Mouse (Mus musculus) liver, embryonic 14.5 days (tissue): ENCODE results near the gene Sort1. TPM values are rescaled to one million over a fixed set of nuclear protein-coding genes. Genes with fewer than 3 reads are reported as not detected.

Source experiments
- ATAC-seq: fragments of 200-750 bp; cut with Nextera tagmentation; 2 replicates; pipeline ENCODE4 v1.8.0; 2017; ENCODE audit warnings: moderate number of reproducible peaks, mild to moderate bottlenecking, moderate library complexity; ENCODE audit not compliant: insufficient read depth
- DNase-seq, 3 experiments: peaks; one replicate each; pipeline ENCODE4 v3.0.0-alpha.2; 2012 to 2013; ENCODE audit warnings: low read depth in 3 of 3, low spot score in 3 of 3
- H3K27ac ChIP-seq: fragments of 300-500 bp; sonication (generic); 2 replicates; pipeline ENCODE4 v1.5.1; 2014; ENCODE audit warnings: moderate library complexity, mild to moderate bottlenecking, control low read depth, inconsistent platforms
- H3K27me3 ChIP-seq: fragments of 300-500 bp; sonication (generic); 2 replicates; pipeline ENCODE4 v1.6.1; 2014; ENCODE audit warnings: mild to moderate bottlenecking, low read length, moderate library complexity; ENCODE audit not compliant: control insufficient read depth, insufficient read depth
- H3K36me3 ChIP-seq: fragments of 300-500 bp; sonication (generic); replicated peaks from 2 replicates; pipeline ENCODE4 v1.6.1; 2014; ENCODE audit warnings: low read depth; ENCODE audit not compliant: control insufficient read depth, insufficient read depth
- H3K4me1 ChIP-seq, 2 experiments: fragments of 200-500 bp in 1 of 2; fragments of 300-500 bp in 1 of 2; sonication (generic) in 1 of 2; replicated peaks; 2 replicates each; pipeline ENCODE4 v1.6.1; 2012 to 2014; ENCODE audit warnings: antibody characterized with exemption in 1 of 2, inconsistent platforms in 1 of 2, low read length in 1 of 2; ENCODE audit not compliant: control insufficient read depth in 2 of 2, insufficient read depth in 2 of 2
- H3K4me2 ChIP-seq: fragments of 300-500 bp; sonication (generic); 2 replicates; pipeline ENCODE4 v1.6.1; 2014; ENCODE audit warnings: low read depth, mild to moderate bottlenecking, control low read depth, moderate library complexity
- H3K4me3 ChIP-seq, 2 experiments: fragments of 200-500 bp in 1 of 2; fragments of 300-500 bp in 1 of 2; sonication (generic) in 1 of 2; 2 replicates each; pipeline ENCODE4 v1.5.1; 2012 to 2014; ENCODE audit warnings: low read depth in 2 of 2, low read length in 2 of 2, mild to moderate bottlenecking in 2 of 2, control low read depth in 1 of 2, inconsistent platforms in 1 of 2, moderate library complexity in 1 of 2; ENCODE audit not compliant: insufficient read depth in 1 of 2
- H3K9ac ChIP-seq: fragments of 300-500 bp; sonication (generic); replicated peaks from 2 replicates; pipeline ENCODE4 v1.6.1; 2014; ENCODE audit warnings: mild to moderate bottlenecking, control low read depth, moderate library complexity
- H3K9me3 ChIP-seq: fragments of 300-500 bp; sonication (generic); 2 replicates; pipeline ENCODE4 v1.6.1; 2016; ENCODE audit warnings: low read length, mixed read lengths; ENCODE audit not compliant: control insufficient read depth
- CTCF ChIP-seq: IDR thresholded peaks from 2 replicates; pipeline ENCODE4 v1.5.1; 2016; ENCODE audit warnings: antibody characterized with exemption, low read depth, control low read depth
- EP300 ChIP-seq: IDR thresholded peaks from 2 replicates; pipeline ENCODE4 v1.6.1; 2016; ENCODE audit warnings: antibody characterized with exemption, low read depth
- WGBS: fragments of 180-500 bp; shearing (Covaris S2); extraction: QIAGEN DNeasy Blood & Tissue Kit; methylation state at CpG from one replicate; pipeline ENCODE4 v1.1.7; 2014; ENCODE audit not compliant: insufficient replicate concordance; 5-methylcytosine and 5-hydroxymethylcytosine counted together
- polyA plus RNA-seq, 2 experiments: library from polyadenylated mRNA; depleted of rRNA in 1 of 2; stranded (reverse) in 1 of 2; unstranded in 1 of 2; fragments of >200 nt; fragmentation: Nextera tagmentation in 1 of 2; extraction: Ambion mirVana in 1 of 2; gene quantifications; 2 replicates each; pipeline versions ENCODE4 v1.2.1 to v1.2.3; 2012 to 2014

The Sort1 gene
- polyA plus RNA-seq, 2 experiments: 3.0 to 3.9 TPM

DNA sequence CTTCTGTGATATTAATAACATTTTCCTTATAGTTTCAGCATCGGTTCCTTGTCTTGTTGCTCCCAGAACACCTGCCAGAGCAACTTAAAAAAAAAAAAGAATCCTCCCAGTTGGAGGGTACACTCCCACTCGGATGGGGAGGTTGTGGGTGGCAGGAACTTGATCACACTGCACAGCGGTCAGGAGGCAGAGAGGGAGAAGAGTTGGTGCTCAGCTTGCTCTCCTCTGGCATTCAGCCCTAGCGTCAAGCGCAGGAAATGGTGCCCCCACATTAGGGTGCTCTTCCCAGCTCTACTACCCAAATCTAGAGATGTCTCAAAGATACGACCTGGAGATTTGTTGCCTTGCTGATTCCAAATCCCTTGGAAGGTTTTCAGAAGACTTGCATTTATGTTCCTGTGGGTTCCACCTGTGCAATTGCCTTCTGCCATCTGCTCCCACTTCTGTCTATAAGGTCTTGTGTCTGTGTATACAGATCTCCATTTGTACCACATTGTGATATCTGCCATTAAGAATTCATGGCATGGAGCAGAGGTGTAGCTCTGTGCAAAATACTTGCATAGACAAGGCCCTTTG, 16.7 kb downstream of the Sort1 start:
- ATAC-seq: no peak
- Histone ChIP-seq H3K9me3 (no peaks in the 10 kb centered on the region), H3K4me2 (no peak overlapping the region), H3K27me3 (no peaks in the 10 kb centered on the region), H3K4me1 (peaks cover 21 to 32% of the 10 kb centered on the region in 2 experiments), H3K9ac (no peak overlapping the region), H3K4me3 (no peak overlapping the region), H3K36me3 (no peaks in the 10 kb centered on the region), H3K27ac (no peak overlapping the region)
- TF ChIP-seq CTCF (no peak), EP300 (no peak)
- WGBS: 53% methylated on average over 6 of the region's 6 CpGs
- no peak for DNase-seq

DNA sequence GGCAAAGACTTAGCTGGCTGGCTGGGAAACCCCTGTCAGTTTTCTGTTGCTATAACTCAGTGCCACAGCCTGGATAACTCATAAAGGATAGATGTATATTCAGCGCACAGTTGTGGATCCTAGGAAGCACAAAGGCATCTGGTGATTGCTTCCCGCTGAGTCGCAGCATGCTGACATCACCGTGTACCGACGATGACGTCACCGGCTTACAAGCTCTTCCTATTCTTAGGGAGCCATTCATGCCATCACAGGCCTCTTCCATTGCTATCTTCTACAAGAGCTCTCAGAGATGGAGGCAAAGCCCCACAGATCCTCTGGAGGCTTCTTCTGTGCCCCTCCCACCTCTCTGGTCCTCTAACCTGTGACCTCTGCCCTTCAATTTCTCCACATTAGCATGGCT, 19.8 kb downstream of the Sort1 start:
- DNase-seq: no peak
- TF ChIP-seq EP300 (no peak), CTCF (no peak)

DNA sequence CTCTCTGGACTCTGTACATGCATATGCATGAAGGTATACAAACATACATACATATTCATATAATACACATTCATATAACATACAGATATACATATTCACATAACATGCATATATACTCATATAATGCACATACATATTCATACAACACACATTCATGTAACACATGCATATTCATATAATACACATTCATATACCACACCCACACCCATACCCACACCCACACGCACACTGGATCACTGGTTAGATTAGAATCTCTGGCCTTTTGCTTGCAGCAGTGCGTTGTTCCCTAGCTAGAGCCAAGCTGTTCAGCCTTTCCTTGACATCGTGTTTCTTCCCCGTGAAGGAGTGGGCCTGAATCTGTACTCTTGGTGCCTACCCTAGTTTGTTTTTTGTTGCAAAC, 20.9 kb downstream of the Sort1 start:
- Histone ChIP-seq H3K4me1 (peaks cover 0 to 3% of the 10 kb centered on the region in 2 experiments; a peak in 2 of 4 replicates), H3K9me3 (no peaks in the 10 kb centered on the region), H3K4me2 (no peak overlapping the region), H3K36me3 (no peaks in the 10 kb centered on the region), H3K9ac (no peak overlapping the region), H3K27me3 (no peaks in the 10 kb centered on the region), H3K27ac (no peak overlapping the region), H3K4me3 (no peak overlapping the region)
- ATAC-seq: no peak
- no peak for DNase-seq
- WGBS: 49% methylated on average over 4 of the region's 4 CpGs
- TF ChIP-seq EP300 (no peak), CTCF (no peak)

More for the DNA sequence above, 19.8 kb downstream of the Sort1 start:
- Histone ChIP-seq H3K27me3 (no peaks in the 10 kb centered on the region), H3K36me3 (no peaks in the 10 kb centered on the region), H3K9ac (no peak overlapping the region), H3K4me1 (peaks cover 0 to 7% of the 10 kb centered on the region in 2 experiments; a peak in 3 of 4 replicates), H3K9me3 (no peaks in the 10 kb centered on the region), H3K4me3 (no peak overlapping the region), H3K4me2 (no peak overlapping the region), H3K27ac (no peak overlapping the region)
- no peak for ATAC-seq
- WGBS: 86% methylated on average over 8 of the region's 8 CpGs

DNA sequence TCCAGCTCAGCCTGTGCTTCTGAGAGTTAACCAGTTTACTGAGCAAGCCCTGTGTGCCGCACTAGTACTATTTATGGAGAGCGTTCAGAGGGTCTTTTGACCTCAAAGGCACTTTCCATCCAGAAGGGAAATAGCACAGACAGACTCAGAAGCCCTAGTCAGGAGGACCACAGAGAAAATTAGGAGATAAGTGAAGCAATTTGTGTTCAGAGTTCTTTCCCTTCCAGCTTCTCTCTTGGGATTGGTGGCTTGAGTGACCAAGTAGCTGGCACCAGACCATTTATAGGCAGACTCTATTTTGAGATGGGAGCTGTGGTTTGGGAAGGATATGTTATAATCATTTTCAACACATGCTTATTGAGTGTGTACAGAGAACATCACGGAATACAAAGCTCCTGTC, 22.5 kb downstream of the Sort1 start:
- Histone ChIP-seq H3K27me3 (no peaks in the 10 kb centered on the region), H3K9me3 (no peaks in the 10 kb centered on the region), H3K4me3 (no peak overlapping the region), H3K9ac (no peak overlapping the region), H3K27ac (no peak overlapping the region), H3K4me1 (peaks cover 0 to 3% of the 10 kb centered on the region in 2 experiments; a peak in 2 of 4 replicates), H3K36me3 (no peaks in the 10 kb centered on the region), H3K4me2 (no peak overlapping the region)
- TF ChIP-seq CTCF (no peak), EP300 (no peak)
- 57% methylated on average over 3 of the region's 3 CpGs for WGBS
- ATAC-seq (no peak), DNase-seq (no peak)

DNA sequence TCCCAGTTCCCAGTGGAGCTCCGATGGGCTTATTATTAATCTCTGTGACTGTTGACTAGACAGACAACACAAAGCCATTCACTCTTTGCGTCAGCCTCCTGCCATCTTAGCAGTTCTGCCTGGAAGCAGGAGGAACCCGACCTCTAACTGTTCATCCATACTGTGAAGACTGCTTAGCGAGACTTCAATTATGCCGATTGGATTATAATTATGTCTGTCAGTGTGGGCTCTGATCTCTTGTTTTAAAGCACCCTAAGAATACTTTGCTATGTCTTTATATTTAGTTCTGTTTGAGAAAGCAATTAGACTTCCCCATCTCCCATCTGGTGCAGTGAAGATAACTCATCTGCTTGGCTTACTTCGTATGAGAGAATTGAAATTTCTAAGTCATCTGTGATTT, 23.6 kb downstream of the Sort1 start:
- no peak overlapping the region for H3K4me2 ChIP-seq
- H3K4me1 ChIP-seq: peaks cover 0 to 3% of the 10 kb centered on the region in 2 experiments; a peak in 2 of 4 replicates
- H3K9ac ChIP-seq: no peak overlapping the region
- TF ChIP-seq EP300: no peak
- no peak for TF ChIP-seq CTCF
- H3K27me3 ChIP-seq: no peaks in the 10 kb centered on the region
- ATAC-seq (no peak), DNase-seq (no peak)
- 73% methylated on average over 6 of the region's 6 CpGs for WGBS
- no peak overlapping the region for H3K27ac ChIP-seq
- no peaks in the 10 kb centered on the region for H3K9me3 ChIP-seq
- H3K4me3 ChIP-seq: no peak overlapping the region
- H3K36me3 ChIP-seq: no peaks in the 10 kb centered on the region
